ENCODE assay signal across 9 mouse cellular contexts in the genomic region with DNA sequence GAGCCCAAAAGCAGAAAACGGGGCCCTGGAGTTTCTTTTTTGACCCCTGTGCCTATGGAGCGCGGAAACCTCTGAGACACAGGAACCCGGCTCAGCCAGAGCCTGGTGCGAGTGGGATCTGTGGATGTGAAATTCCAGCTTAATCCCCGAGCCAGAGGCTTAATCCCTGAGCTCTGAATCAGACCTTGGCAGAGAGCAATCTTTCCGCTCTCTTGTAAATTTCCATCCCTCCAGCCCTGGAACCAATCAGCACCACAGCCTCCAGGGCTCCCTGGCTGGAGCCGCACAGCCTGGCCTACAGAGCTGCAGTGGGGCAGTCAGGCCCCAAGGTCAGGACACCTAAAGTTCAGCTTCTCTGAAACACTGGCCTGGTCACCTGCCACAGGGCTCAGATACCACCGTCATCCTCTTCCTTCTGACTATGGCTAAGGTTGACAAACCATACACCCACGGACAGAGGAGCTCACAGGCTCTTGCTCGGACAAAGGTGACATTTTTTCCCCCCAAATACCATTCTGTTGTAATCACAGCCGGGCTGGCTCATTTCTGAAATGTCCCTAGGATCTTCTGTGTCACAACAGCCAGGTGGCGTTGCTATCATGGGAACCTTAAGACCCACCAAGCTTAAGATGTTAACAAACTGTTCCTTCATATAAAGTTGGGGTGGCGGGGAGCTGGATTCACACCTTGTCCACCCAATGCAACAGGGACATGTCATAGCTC.
DNase-seq lines count a peak whose midpoint lies in the region; ATAC-seq and TF ChIP-seq lines count a peak whose summit lies in the region.
"Had no signal": no experiment of that assay in that cellular context is flagged by ENCODE, and none has a peak within 500 bp of the region (broad histone marks: within the 10 kb centered on the region; RNA-seq: fewer than 3 reads in every experiment).

No protein-coding gene starts in this region.

- intact Hi-C loops in heart, postnatal 25 days (cut with DNase I), result no loop called here

- H3K4me3 ChIP-seq in lung, adult 2 months (replicated peaks; ENCODE audit: extremely low read depth, low read depth, low read length), result no peak overlapping the region
- H3K4me3 ChIP-seq in embryonic facial prominence, embryonic 13.5 days, result no peak overlapping the region
- no peak overlapping the region for H3K4me3 ChIP-seq in stomach, embryonic 15.5 days (replicated peaks)
- no peak overlapping the region for H3K4me3 ChIP-seq in liver, postnatal 0 days (ENCODE audit: low read depth, low read length)
- H3K4me3 ChIP-seq: midbrain, embryonic 12.5 days had no signal

- H3K4me2 ChIP-seq in embryonic facial prominence, embryonic 13.5 days, result no peak overlapping the region
- no peak overlapping the region for H3K4me2 ChIP-seq in stomach, embryonic 15.5 days
- no peak overlapping the region for H3K4me2 ChIP-seq in liver, postnatal 0 days (ENCODE audit: low read depth, low read length)
- H3K4me2 ChIP-seq: midbrain, embryonic 12.5 days had no signal

- peak overlapping the region; percentile 85 for H3K27ac ChIP-seq in embryonic facial prominence, embryonic 13.5 days
- H3K27ac ChIP-seq in stomach, embryonic 15.5 days, result peak overlapping the region; percentile 80; the same call in 1 of the 2 replicates
- no peak overlapping the region for H3K27ac ChIP-seq in liver, postnatal 0 days (ENCODE audit: low read depth)
- H3K27ac ChIP-seq: midbrain, embryonic 12.5 days had no signal

- TF ChIP-seq POLR2A in lung, adult 2 months (IDR thresholded peaks at IDR 0.05; ENCODE audit: borderline replicate concordance, extremely low read depth, low read depth, low read length), result no peak

- H3K9ac ChIP-seq in embryonic facial prominence, embryonic 13.5 days, result no peak overlapping the region
- no peak overlapping the region for H3K9ac ChIP-seq in stomach, embryonic 15.5 days
- H3K9ac ChIP-seq in liver, postnatal 0 days (replicated peaks), result no peak overlapping the region
- H3K9ac ChIP-seq: midbrain, embryonic 12.5 days had no signal

- TF ChIP-seq EP300 in liver, postnatal 0 days (IDR thresholded peaks at IDR 0.05; ENCODE audit: low read depth), result no peak

- H3K9me3 ChIP-seq in embryonic facial prominence, embryonic 13.5 days, result no peaks in the 10 kb centered on the region
- H3K9me3 ChIP-seq in stomach, embryonic 15.5 days, result no peaks in the 10 kb centered on the region
- no peaks in the 10 kb centered on the region for H3K9me3 ChIP-seq in liver, postnatal 0 days (ENCODE audit: low read length)
- H3K9me3 ChIP-seq: midbrain, embryonic 12.5 days had no signal

- ATAC-seq in embryonic facial prominence, embryonic 13.5 days (ENCODE audit: insufficient number of reproducible peaks, insufficient read depth, low FRiP score, low TSS enrichment, low read depth), result no peak
- no peak for ATAC-seq in stomach, embryonic 15.5 days (ENCODE audit: insufficient read depth, low FRiP score, low read depth)
- ATAC-seq in inflammation-experienced regulatory T-cells, adult 6 months, result no peak
- ATAC-seq in liver, postnatal 0 days, result no peak

- 69% methylated on average over 14 of the region's 14 CpGs for WGBS in lung, adult 2 months
- 52% methylated on average over 14 of the region's 14 CpGs for WGBS in embryonic facial prominence, embryonic 13.5 days
- WGBS in stomach, embryonic 15.5 days, result 64% methylated on average over 14 of the region's 14 CpGs
- 72% methylated on average over 14 of the region's 14 CpGs for whole genome bisulfite sequencing in liver, postnatal 0 days (ENCODE audit: insufficient replicate concordance)

- H3K4me1 ChIP-seq in lung, adult 2 months (ENCODE audit: control insufficient read depth, insufficient read depth, low read length), result no peaks in the 10 kb centered on the region
- peaks cover 45% of the 10 kb centered on the region for H3K4me1 ChIP-seq in embryonic facial prominence, embryonic 13.5 days
- H3K4me1 ChIP-seq in stomach, embryonic 15.5 days, result peaks cover 8% of the 10 kb centered on the region; the same call in 1 of the 2 replicates
- no peaks in the 10 kb centered on the region for H3K4me1 ChIP-seq in liver, postnatal 0 days (ENCODE audit: insufficient read depth)

- DNase-seq in lung, postnatal 14 days, result peak; percentile 5
- DNase-seq in lung, adult 2 months, result no peak
- peak; percentile 75 for DNase-seq in heart, postnatal 25 days (ENCODE audit: low spot score)
- DNase-seq in thymus, postnatal 4 days, result no peak
- no peak for DNase-seq in liver, postnatal 0 days

- TF ChIP-seq CTCF in lung, adult 2 months (IDR thresholded peaks at IDR 0.05; ENCODE audit: insufficient read depth, low read length), result no peak
- no peak for TF ChIP-seq CTCF in liver, postnatal 0 days (IDR thresholded peaks at IDR 0.05; ENCODE audit: low read depth)

- H3K36me3 ChIP-seq in embryonic facial prominence, embryonic 13.5 days, result no peaks in the 10 kb centered on the region
- no peaks in the 10 kb centered on the region for H3K36me3 ChIP-seq in stomach, embryonic 15.5 days
- H3K36me3 ChIP-seq in liver, postnatal 0 days (replicated peaks; ENCODE audit: insufficient read depth, low read length), result no peaks in the 10 kb centered on the region
- H3K36me3 ChIP-seq: midbrain, embryonic 12.5 days had no signal

- no peaks in the 10 kb centered on the region for H3K27me3 ChIP-seq in embryonic facial prominence, embryonic 13.5 days
- H3K27me3 ChIP-seq in stomach, embryonic 15.5 days (replicated peaks), result no peaks in the 10 kb centered on the region
- H3K27me3 ChIP-seq in liver, postnatal 0 days (ENCODE audit: insufficient read depth, low read length), result no peaks in the 10 kb centered on the region
- H3K27me3 ChIP-seq: midbrain, embryonic 12.5 days had no signal

Comparison
In these comparisons a context has a peak if more than half of its experiments do, and no peak if none do; other contexts are left out.
1. DNase-seq: peak in lung, postnatal 14 days (single experiment) and heart, postnatal 25 days (single experiment); none in lung, adult 2 months (single experiment), thymus, postnatal 4 days (single experiment) and liver, postnatal 0 days (single experiment).